Mouse (Mus musculus) neural tube, embryonic 14.5 days (tissue): ENCODE measurements around the gene Stk38l. TPM values are rescaled to one million over a fixed set of nuclear protein-coding genes. Genes with fewer than 3 reads are reported as not detected.

Experiments used
- ATAC-seq: fragments of 200-750 bp; cut with Nextera tagmentation; 2 replicates; pipeline ENCODE4 v1.8.0; 2017; ENCODE audit warnings: low read depth, mild to moderate bottlenecking, moderate TSS enrichment, moderate library complexity
- H3K27ac ChIP-seq: fragments of 300-500 bp; sonication (generic); 2 replicates; pipeline ENCODE4 v1.5.1; 2014; ENCODE audit warnings: low read depth, mild to moderate bottlenecking, control low read depth, low read length, moderate library complexity, mixed read lengths
- H3K27me3 ChIP-seq: fragments of 300-500 bp; sonication (generic); 2 replicates; pipeline ENCODE4 v1.6.1; 2014; ENCODE audit warnings: low read length; ENCODE audit not compliant: control insufficient read depth, insufficient read depth
- H3K36me3 ChIP-seq: fragments of 300-500 bp; sonication (generic); 2 replicates; pipeline ENCODE4 v1.6.1; 2014; ENCODE audit warnings: low read length, mixed read lengths; ENCODE audit not compliant: control insufficient read depth, insufficient read depth
- H3K4me1 ChIP-seq: fragments of 300-500 bp; sonication (generic); 2 replicates; pipeline ENCODE4 v1.6.1; 2014; ENCODE audit warnings: low read length; ENCODE audit not compliant: control insufficient read depth, insufficient read depth
- H3K4me2 ChIP-seq: fragments of 300-500 bp; sonication (generic); 2 replicates; pipeline ENCODE4 v1.6.1; 2014; ENCODE audit warnings: mild to moderate bottlenecking, low read depth, low read length, control low read depth
- H3K4me3 ChIP-seq: fragments of 300-500 bp; sonication (generic); 2 replicates; pipeline ENCODE4 v1.5.1; 2014; ENCODE audit warnings: low read depth, low read length, control low read depth, mixed read lengths
- H3K9ac ChIP-seq: fragments of 300-500 bp; sonication (generic); replicated peaks from 2 replicates; pipeline ENCODE4 v1.6.1; 2014; ENCODE audit warnings: low read depth, mild to moderate bottlenecking, control low read depth, low read length, mixed read lengths
- H3K9me3 ChIP-seq: fragments of 300-500 bp; sonication (generic); 2 replicates; pipeline ENCODE4 v1.6.1; 2016; ENCODE audit warnings: low read length; ENCODE audit not compliant: control insufficient read depth
- WGBS: fragments of 180-500 bp; shearing (Covaris S2); extraction: QIAGEN DNeasy Blood & Tissue Kit; methylation state at CpG from one replicate; pipeline ENCODE4 v1.1.7; 2014; 5-methylcytosine and 5-hydroxymethylcytosine counted together
- polyA plus RNA-seq: library from polyadenylated mRNA; unstranded; fragments of >200 nt; fragmentation: Nextera tagmentation; extraction: Ambion mirVana; gene quantifications from 2 replicates; pipeline ENCODE4 v1.2.1, GENCODE M21; 2014

Gene Stk38l
- polyA plus RNA-seq = 13.9 and 18.2 TPM in 2 replicates

DNA sequence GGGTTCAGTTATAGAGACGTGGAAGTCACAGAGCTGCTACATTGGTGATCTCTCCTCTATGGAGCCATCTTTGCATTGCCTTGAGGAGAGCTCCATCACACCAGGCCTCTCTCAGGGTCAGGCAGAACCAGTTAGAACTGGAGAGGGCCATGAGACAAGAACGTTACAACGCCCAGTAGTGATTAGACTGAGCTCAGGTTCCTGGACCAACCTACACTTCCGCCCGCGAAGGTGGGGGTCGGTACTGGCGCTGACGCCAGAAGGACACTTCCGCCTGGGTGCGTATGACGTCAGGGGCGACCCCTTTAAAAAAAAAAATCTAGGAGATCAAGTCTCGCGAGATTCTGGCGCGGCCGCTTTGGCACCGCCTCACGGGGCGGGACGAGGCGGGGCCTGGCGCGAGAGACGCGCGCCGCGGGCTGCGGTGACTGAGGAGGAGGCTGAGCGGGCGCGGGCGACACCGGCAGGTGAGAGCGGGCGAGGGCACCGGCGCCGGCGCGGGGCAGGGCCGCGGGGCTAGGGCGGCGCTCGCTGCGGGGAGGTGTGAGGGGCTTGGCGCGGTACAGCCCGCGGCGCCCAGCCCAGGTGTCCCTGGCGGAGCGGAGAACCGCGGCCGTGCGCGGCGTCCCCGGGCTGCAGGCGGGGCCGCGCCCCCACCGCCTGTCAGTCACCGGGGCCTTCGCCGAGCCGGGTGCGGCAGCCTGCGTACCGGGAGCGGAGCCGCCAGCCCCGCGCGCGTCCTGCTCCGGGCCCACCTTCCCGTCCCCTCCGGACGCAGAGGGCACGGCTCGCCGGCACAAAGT lies at the start of gene Stk38l:
Stk38l (plus strand) TSS at position 415 of the 803 bp plus-strand sequence.
- H3K4me1 ChIP-seq = no peaks in the 10 kb centered on the region
- H3K27me3 ChIP-seq = no peaks in the 10 kb centered on the region
- H3K27ac ChIP-seq = peak within 1 kb of the TSS; percentile 78
- peak within 1 kb of the TSS; percentile 76 for H3K4me2 ChIP-seq
- H3K4me3 ChIP-seq = peak within 1 kb of the TSS; percentile 77
- H3K9ac ChIP-seq = peak within 1 kb of the TSS; percentile 74
- H3K9me3 ChIP-seq = no peaks in the 10 kb centered on the region
- ATAC-seq = peak; percentile 99
- 2% methylated on average over 69 of the region's 87 CpGs for WGBS
- H3K36me3 ChIP-seq = no peaks in the 10 kb centered on the region

DNA sequence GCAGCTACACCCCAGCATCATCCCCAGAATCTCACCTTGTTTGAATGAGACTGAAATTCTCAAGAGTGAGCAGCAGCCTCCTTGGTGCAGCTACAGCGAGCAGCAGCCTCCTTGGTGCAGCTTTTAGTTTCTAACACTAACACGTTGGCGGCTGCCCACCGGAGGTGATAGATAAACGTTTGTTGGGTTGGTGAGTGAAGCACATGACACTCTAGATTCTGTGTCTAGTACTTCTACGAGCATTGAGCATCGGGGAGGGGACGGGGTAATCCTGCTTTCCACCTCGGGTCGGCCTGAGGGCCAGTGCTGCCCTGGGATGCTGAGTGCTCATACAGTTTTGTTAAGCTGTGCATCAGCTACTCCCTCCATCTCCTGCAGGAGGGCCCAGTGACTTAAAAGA lies 47.9 kb upstream of the Stk38l start:
- H3K4me3 ChIP-seq = no peak overlapping the region
- H3K27ac ChIP-seq = no peak overlapping the region
- no peaks in the 10 kb centered on the region for H3K27me3 ChIP-seq
- H3K9me3 ChIP-seq = peaks cover 2% of the 10 kb centered on the region; the same call in 1 of the 2 replicates
- no peak for ATAC-seq
- no peak overlapping the region for H3K9ac ChIP-seq
- H3K36me3 ChIP-seq = no peaks in the 10 kb centered on the region
- H3K4me2 ChIP-seq = no peak overlapping the region
- 90% methylated on average over 10 of the region's 10 CpGs for WGBS
- H3K4me1 ChIP-seq = no peaks in the 10 kb centered on the region

DNA sequence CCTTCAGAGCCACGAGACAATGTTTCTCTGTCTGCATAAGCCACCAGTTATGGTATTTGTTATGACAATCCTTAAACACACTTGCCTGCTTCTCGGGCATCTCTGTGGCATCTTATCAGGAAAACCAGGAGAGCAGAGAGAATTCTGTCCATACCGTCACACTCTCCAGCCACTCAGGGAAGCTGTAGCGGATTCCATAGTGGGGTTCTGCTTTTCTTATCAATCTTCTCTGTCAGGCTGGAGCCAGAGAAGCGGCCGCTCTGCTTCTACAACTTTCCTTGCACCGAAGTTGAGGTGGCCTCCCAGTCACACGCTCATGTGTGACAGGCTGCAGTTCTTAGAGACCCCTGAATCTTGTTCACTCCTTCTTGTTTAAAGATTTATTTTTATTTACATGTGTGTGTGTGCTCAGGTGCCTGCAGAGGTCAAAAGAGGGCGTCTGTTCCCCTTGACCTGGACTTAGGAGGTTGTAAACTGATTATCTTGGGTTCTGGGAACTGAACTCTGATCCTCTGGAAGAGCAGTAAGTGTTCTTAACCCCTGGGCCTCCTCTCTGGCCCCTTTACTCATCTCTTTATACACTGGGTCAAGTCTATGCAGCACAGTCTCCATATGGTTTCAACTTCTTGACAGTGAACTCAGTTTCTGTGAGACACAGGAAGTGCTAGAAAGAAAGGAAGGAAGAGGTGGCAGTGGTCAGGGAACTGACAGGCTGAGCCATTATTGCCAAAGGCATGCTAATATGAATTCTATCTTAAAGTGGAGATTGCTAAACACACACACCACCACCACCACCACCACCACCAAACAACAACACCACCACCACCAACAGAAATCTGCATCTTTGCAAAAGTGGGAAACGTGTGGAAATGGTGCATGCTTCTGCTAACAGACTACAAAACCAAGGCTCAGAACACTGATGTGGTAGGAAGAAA lies 46.4 kb upstream of the Stk38l start:
- 84% methylated on average over 10 of the region's 10 CpGs for WGBS
- Histone ChIP-seq H3K27me3 (no peaks in the 10 kb centered on the region), H3K4me1 (no peaks in the 10 kb centered on the region), H3K27ac (no peak overlapping the region), H3K9ac (no peak overlapping the region), H3K36me3 (no peaks in the 10 kb centered on the region), H3K9me3 (peaks cover 2% of the 10 kb centered on the region; the same call in 1 of the 2 replicates), H3K4me2 (no peak overlapping the region), H3K4me3 (no peak overlapping the region)
- ATAC-seq = no peak

DNA sequence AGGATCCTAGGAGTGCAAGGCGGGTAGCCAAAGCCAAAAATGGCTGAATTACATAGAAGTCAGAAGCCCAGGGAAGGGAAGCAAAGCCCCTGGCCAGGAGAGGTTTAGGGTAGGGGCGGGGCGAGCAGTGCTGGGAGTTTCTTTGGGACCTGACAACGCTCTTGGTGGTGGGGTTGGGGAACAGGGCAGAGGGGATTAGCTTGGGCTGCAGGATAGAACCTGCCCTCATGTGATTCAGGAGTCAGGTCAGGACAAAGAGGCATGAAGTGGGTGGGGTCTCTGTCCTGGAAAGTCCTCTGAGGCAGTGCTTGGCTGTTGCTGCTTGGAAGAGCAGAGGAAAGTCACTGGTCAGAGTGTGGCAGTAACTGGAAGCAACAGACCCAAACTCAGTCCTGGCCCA lies 40.9 kb upstream of the Stk38l start:
- H3K27me3 ChIP-seq = no peaks in the 10 kb centered on the region
- 82% methylated on average over 4 of the region's 4 CpGs for WGBS

DNA sequence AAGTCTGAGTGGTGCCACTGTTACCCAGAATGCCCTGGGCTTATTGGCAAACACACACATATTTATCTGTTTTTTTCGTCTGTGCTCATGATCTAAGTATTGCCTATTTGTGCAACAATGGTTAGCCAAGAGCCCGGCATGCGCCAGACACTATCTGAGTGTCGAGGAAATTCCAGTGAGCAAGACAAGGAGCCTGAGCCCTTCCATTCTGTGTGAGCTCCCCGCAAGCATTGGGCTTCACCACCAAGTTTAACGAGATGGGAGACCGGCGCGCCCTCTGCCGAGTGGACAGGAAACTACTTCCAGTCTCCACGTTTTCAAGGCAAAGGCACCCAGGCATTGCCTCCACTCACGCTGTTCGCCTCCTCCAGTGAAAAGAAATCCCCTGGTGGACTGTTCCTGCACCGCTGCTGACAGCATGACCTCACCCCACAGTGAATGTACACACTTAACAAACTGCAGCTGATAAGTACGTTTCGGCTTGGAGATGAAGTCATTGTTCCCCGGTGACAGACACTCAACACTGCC lies 39.0 kb upstream of the Stk38l start:
- 86% methylated on average over 17 of the region's 17 CpGs for WGBS
- H3K9ac ChIP-seq = no peak overlapping the region

More for the DNA sequence above, 40.9 kb upstream of the Stk38l start:
- Histone ChIP-seq H3K4me1 (no peaks in the 10 kb centered on the region), H3K4me2 (no peak overlapping the region), H3K36me3 (no peaks in the 10 kb centered on the region), H3K9me3 (peaks cover 2% of the 10 kb centered on the region; the same call in 1 of the 2 replicates), H3K9ac (no peak overlapping the region), H3K27ac (no peak overlapping the region), H3K4me3 (no peak overlapping the region)
- ATAC-seq = no peak

DNA sequence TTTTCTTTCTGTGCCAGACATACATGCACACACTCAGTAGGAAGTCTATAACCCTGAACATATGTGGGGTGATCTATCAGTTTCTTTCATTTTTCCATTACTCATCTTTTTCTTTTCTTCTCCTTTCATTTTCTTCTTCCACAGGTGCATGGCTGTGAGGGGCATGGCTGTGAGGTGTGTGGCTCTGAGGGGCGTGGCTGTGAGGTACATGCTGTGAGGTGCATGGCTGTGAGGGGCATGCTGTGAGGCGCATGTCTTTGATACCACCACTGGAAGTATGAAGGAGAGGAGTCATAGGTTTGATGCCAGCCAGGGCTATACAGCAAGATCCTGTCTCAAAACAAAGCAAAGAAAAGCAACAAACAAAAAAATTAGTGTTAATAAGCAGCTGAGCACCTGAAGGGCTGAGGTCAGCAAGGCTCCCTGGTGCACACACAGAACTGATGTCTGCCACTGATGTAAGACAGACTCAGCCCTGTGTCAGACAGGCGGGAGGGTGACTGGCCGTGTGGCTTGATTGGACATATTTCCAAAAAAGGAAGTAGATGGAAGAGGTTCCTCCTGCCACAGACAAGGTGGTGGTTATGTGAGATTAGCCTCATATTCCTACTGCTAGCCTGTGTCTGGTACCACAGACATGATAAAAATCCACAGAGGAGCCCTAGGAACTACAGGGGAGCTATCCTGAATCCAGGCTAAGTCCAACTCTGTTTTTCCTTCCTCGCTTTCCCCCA lies 38.2 kb upstream of the Stk38l start:
- no peak for ATAC-seq
- H3K4me2 ChIP-seq = no peak overlapping the region
- 87% methylated on average over 5 of the region's 5 CpGs for WGBS

More for the DNA sequence above, 39.0 kb upstream of the Stk38l start:
- no peaks in the 10 kb centered on the region for H3K27me3 ChIP-seq
- no peak overlapping the region for H3K4me2 ChIP-seq
- no peaks in the 10 kb centered on the region for H3K4me1 ChIP-seq
- H3K27ac ChIP-seq = no peak overlapping the region
- H3K4me3 ChIP-seq = no peak overlapping the region
- no peaks in the 10 kb centered on the region for H3K9me3 ChIP-seq
- no peaks in the 10 kb centered on the region for H3K36me3 ChIP-seq
- no peak for ATAC-seq

DNA sequence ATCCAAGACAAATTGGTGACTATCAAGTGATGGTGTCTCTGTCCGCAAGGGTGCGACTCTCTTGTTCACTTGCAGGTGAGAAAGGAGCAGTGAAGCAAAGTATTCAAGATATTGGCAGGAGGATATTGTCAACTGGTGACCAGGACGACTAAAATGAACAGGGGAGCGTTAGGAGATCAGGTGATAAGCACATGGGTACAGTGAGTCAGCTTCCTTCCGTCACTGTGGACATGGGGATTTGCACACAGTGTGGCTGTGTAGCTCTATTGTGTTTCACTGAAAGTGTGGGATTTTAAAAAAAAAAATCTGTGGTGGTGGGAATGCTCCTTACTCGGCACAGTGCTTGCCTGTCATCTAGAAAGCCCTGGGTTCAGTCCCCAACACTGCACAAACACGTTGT lies 36.8 kb upstream of the Stk38l start:
- Histone ChIP-seq H3K4me3 (no peak overlapping the region), H3K27me3 (no peaks in the 10 kb centered on the region), H3K4me2 (no peak overlapping the region), H3K27ac (no peak overlapping the region), H3K9me3 (no peaks in the 10 kb centered on the region), H3K36me3 (no peaks in the 10 kb centered on the region), H3K9ac (no peak overlapping the region), H3K4me1 (no peaks in the 10 kb centered on the region)
- no peak for ATAC-seq
- WGBS = 93% methylated on average over 7 of the region's 7 CpGs

More for the DNA sequence above, 38.2 kb upstream of the Stk38l start:
- no peaks in the 10 kb centered on the region for H3K4me1 ChIP-seq
- H3K27me3 ChIP-seq = no peaks in the 10 kb centered on the region
- no peaks in the 10 kb centered on the region for H3K36me3 ChIP-seq
- H3K9me3 ChIP-seq = no peaks in the 10 kb centered on the region
- no peak overlapping the region for H3K4me3 ChIP-seq
- no peak overlapping the region for H3K9ac ChIP-seq
- H3K27ac ChIP-seq = no peak overlapping the region

DNA sequence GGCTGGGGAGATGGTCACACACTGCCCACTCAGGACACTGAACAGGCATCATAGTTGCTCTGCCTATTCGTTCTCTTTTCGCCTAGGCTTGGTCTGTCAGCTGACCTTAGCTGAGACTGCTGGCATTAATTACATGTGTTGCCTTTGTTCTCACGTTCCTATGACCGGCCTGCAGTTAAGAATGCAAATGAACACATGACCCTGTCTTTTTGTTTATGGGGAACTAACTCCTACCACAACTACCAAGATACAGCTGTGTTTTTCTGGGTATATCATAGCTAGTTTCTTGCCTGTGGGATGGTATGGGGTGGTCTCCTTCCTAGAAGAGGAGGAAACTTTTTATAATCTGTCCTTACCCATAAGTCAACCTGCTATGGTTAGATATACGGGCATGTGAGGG lies 35.9 kb upstream of the Stk38l start:
- Histone ChIP-seq H3K4me1 (no peaks in the 10 kb centered on the region), H3K36me3 (no peaks in the 10 kb centered on the region), H3K27ac (no peak overlapping the region), H3K9me3 (no peaks in the 10 kb centered on the region), H3K4me2 (no peak overlapping the region), H3K9ac (no peak overlapping the region), H3K4me3 (no peak overlapping the region), H3K27me3 (no peaks in the 10 kb centered on the region)
- no peak for ATAC-seq
- 76% methylated on average over 5 of the region's 5 CpGs for WGBS
